Mouse (Mus musculus) cortical plate, adult 2 months (tissue): ENCODE data around the gene Kif1c. TPM values are rescaled to one million over a fixed set of nuclear protein-coding genes. Genes with fewer than 3 reads are reported as not detected.

Experiments
- H3K27ac ChIP-seq: fragments of 200-500 bp; 2 replicates; pipeline ENCODE4 v1.5.1; 2012; ENCODE audit warnings: low read length, control low read depth, inconsistent platforms; ENCODE audit not compliant: insufficient read depth
- H3K4me1 ChIP-seq: fragments of 200-500 bp; 2 replicates; pipeline ENCODE4 v1.6.1; 2011; ENCODE audit warnings: low read length; ENCODE audit not compliant: control insufficient read depth, insufficient read depth
- H3K4me3 ChIP-seq: fragments of 200-500 bp; 2 replicates; pipeline ENCODE4 v1.5.1; 2011; ENCODE audit warnings: mild to moderate bottlenecking, low read length, control low read depth; ENCODE audit not compliant: insufficient read depth
- CTCF ChIP-seq: fragments of 200-500 bp; IDR thresholded peaks from 2 replicates; pipeline ENCODE4 v1.5.1; 2011; ENCODE audit warnings: mild to moderate bottlenecking, control low read depth, low read length; ENCODE audit not compliant: insufficient read depth; ENCODE audit errors: extremely low read depth
- POLR2A ChIP-seq: fragments of 200-500 bp; IDR thresholded peaks from 2 replicates; pipeline ENCODE4 v1.6.1; 2011; ENCODE audit warnings: mild to moderate bottlenecking, low read length, control low read depth; ENCODE audit not compliant: insufficient read depth; ENCODE audit errors: extremely low read depth
- polyA plus RNA-seq: library from polyadenylated mRNA; depleted of rRNA; stranded (reverse); fragments of >200 nt; gene quantifications from 2 replicates; pipeline ENCODE4 v1.2.3, GENCODE M21; 2012

Gene Kif1c
- polyA plus RNA-seq, 1 experiment = 53.7 TPM

DNA sequence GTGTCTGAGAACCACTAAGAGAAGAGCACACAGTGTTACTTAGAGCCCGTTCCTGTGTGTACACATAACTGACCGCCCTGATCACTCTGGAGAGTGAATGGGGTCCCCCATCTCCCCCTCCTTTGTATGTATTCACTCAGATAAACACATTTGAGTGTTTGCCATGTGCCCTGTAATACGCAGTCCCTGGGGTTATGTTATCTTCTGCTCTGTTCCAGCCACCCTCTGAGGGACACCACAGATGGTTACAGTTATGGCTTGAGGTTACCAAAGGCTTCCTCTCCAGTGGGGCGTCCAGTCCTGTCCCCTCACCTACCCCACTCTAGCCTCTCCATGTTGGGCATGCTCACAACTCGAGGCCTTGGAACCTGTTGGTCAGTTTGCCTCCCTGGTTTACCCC lies 27.0 kb downstream of the Kif1c start:
- Histone ChIP-seq H3K4me1 (peaks cover 6% of the 10 kb centered on the region; the same call in 1 of the 2 replicates), H3K4me3 (no peak overlapping the region), H3K27ac (no peak overlapping the region)
- TF ChIP-seq CTCF = no peak
- no peak for TF ChIP-seq POLR2A

DNA sequence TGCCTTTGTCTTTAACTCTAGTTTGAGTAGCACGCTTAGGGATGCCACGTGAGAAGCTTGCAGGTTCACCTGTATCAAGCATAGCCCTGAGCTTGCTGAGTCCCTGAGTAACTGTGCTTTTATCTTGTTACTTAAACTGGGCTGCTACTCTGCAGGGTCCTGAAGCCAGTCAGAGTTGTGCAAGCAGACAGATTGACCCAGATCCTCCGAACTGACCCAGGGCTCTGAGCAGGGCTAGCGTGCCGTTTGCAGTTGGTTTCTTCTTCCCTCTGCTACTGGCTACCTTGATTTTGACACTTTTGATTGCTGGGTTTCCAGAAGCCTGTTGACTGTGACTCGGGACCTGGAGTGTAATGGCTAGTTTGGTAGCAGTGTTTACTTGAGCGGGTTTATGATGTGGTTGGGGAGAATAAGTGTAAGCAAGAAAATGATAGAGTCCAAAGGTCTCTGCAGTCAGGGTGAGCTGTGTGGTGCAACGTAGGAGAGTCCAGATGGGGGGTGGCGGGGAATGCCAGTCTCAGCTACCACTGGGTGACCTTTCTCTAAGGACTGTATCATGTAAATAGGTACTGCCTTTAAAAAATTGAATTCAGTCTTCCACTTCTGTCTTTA lies 30.2 kb downstream of the Kif1c start:
- H3K4me1 ChIP-seq = peaks cover 7% of the 10 kb centered on the region; the same call in 1 of the 2 replicates
- H3K27ac ChIP-seq = peak overlapping the region; percentile 14; the same call in 1 of the 2 replicates
- no peak for TF ChIP-seq CTCF
- no peak overlapping the region for H3K4me3 ChIP-seq

DNA sequence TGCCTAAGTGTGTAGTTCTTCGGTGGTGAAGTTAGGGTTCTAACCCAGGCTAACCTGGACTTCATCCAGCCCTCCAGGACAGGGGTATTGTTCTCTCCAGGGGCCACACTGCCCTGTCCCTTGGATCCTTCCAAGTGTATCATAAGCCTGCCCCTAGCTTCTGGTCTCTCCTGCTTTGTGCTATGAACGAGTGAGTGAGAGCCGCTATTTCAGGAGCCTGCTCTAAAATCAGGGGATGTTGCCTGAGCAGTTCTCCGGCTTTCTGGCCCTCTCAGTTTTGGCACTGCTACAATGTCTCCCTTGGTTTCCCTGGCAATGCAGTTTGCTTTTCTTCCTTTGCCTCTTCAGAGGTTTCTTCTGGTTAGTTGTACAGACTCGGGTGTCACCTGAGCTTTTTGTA lies 30.8 kb downstream of the Kif1c start:
- Histone ChIP-seq H3K4me3 (no peak overlapping the region), H3K4me1 (peaks cover 7% of the 10 kb centered on the region; the same call in 1 of the 2 replicates), H3K27ac (peak overlapping the region; percentile 14; the same call in 1 of the 2 replicates)
- TF ChIP-seq POLR2A = no peak
- TF ChIP-seq CTCF = no peak

DNA sequence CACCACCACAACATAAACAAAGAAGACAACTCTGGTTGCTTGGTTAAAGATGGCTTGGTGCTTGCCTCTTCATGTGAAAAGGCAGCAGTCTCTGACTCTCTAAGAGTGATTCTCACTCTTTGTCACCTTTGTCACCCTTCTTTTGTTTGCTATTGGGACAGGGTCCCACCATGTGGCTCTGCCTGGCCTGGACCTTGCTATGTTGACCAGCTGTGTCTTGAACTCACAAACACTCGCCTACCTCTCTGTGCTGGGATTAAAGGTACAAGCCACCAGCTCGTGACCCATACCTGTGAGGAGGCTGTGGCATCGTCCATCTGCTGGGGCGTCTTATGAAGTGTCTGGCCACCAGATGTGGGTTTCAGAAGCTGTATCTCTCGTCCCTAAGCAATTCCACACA lies 32.9 kb downstream of the Kif1c start:
- Histone ChIP-seq H3K4me1 (peaks cover 7% of the 10 kb centered on the region; the same call in 1 of the 2 replicates), H3K27ac (no peak overlapping the region), H3K4me3 (no peak overlapping the region)
- TF ChIP-seq POLR2A (no peak), CTCF (no peak)

DNA sequence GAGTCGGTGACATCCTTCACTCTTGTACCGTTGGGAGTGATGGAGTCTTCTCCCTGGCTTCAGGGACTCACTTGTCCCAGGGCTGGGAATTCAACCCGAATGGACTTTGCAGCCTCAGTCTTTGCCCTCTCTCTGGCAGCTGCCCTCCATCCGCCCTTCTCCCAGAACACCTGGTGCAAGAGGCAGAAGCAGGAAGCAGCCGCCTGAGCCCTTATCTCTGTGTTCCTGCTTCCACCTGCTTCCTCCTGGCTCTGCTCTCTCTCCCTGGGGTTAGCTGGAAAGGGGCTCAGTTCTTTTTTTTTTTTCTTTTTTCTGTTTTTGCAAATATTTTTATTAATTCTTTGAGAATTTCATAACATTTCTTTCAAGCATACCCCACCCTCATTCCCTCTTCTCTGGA lies 37.4 kb downstream of the Kif1c start:
- H3K4me1 ChIP-seq = peaks cover 2% of the 10 kb centered on the region; the same call in 1 of the 2 replicates
- no peak overlapping the region for H3K27ac ChIP-seq
- no peak for TF ChIP-seq POLR2A
- TF ChIP-seq CTCF = no peak
- no peak overlapping the region for H3K4me3 ChIP-seq

DNA sequence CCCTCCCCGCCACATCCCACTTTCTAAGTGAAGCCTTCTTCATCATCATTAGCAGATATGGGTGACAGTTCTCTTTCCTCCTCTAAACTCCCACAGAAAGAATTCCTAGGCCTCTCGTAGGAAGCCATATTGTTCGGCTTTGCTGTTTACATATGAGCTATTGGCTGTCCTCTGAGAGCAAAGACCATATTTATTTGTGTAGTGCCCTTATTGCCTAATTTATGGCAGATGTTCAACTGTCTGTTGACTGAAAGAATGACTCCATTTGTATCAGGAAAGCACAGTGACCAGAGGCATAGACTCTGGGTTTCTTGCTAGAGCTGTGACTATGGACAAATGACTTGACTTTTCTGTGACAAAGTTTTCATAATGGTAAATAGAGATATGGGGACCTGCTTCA lies 41.3 kb downstream of the Kif1c start:
- Histone ChIP-seq H3K4me1 (no peaks in the 10 kb centered on the region), H3K4me3 (no peak overlapping the region), H3K27ac (no peak overlapping the region)
- TF ChIP-seq CTCF = no peak
- TF ChIP-seq POLR2A = no peak

DNA sequence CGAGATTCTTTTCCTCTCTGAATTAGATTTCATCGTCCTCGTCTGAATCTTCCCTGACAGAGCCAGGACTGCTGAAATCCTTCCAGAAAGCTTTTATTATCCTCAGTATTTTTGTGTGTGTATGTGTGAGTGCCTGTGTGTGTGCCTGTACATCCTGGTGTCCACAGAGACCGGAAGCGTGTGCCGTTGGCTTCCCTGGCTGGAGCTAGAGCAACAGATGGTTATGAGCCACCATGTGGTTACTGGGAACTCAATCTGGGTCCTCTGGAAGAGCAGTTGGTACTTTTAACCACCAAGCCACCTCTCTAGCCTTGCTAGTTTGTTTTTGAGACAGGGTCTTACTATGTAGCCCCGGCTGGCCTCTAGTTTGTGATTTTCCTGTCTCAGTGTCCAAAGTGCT lies 41.8 kb downstream of the Kif1c start:
- Histone ChIP-seq H3K4me1 (no peaks in the 10 kb centered on the region), H3K27ac (no peak overlapping the region), H3K4me3 (no peak overlapping the region)
- TF ChIP-seq CTCF (no peak), POLR2A (no peak)

DNA sequence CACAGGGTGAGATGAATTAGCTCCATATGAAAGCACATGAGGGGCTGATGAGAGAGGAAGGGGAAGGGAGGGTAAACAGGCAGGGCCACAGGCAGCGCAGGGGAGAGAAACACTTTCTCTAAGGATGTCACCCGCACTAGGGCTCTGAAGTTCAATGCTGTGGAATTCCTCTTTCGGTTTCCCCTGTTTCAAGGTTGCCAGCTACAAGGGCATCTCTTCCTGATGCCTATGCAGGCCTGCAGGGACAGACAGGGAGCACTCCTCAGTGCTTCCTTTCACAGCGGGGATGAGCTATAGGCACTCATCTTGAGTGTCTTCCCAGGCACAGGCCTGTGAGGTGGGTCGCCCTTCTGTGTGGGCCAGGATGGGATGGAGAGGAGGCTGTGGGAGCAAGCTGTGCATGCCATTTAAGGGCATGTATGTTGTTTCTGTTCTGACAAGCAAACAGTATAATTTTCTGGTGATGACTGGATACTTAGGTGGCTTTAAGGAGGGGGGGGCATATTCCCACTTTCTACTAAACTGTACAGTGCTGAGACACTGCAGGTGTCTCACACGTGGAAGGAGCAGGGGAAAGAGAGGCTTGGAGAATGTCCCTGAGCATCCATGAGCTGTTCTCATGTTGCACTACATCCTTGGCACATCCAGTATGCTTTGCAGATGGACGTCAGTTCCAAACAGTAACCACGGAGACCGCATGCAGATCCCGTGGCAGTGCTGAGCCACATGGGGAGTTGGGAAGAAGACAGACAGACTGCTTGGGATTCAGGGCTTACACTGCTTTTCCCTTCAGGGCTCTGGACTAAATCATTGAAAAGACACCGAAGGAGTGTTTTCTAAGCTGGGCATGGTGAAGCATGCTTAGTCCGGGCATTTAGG lies 42.5 kb downstream of the Kif1c start:
- H3K27ac ChIP-seq = no peak overlapping the region
- no peaks in the 10 kb centered on the region for H3K4me1 ChIP-seq
- no peak overlapping the region for H3K4me3 ChIP-seq
- no peak for TF ChIP-seq POLR2A
- no peak for TF ChIP-seq CTCF

DNA sequence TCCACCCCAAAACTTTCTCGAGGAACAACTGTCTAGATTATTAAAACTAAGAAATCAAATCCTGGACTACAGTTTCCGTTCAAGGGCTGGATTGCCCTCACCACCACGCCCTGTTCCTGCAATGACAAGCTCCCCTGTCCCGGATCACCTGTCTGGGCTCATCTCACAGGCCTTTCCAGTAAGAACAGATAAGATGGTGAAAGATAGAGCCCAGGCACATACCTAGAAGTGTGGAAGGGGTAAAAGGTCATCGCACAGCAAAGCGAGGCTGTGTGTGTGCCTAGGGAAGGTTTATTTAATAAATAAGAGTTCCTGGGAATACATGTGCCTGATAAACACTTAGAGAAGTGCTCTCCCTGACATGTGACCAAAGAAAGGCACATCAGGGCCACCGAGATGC lies 45.3 kb downstream of the Kif1c start:
- TF ChIP-seq CTCF = no peak
- no peak for TF ChIP-seq POLR2A
- no peaks in the 10 kb centered on the region for H3K4me1 ChIP-seq
- no peak overlapping the region for H3K4me3 ChIP-seq
- no peak overlapping the region for H3K27ac ChIP-seq
